Mouse (Mus musculus) layer of hippocampus, adult 9-10 months (tissue): Measurements from ENCODE around the gene Mien1.
A peak's percentile ranks its signal among the peaks of the same experiment; 100 is the strongest.

Experiments used
- DNase-seq: peaks from one replicate; pipeline ENCODE4 v3.0.0; 2022; ENCODE audit warnings: low spot score

Gene Mien1

GRCm38 (mm10) chr11:98426592-98426991 lies 12.2 kb downstream of the Mien1 start:
- no peak for DNase-seq

- DNase-seq, result no peak
Observed at GRCm38 (mm10) chr11:98418939-98419547, 19.7 kb downstream of the Mien1 start.

GRCm38 (mm10) chr11:98418273-98418672 lies 20.5 kb downstream of the Mien1 start:
- no peak for DNase-seq

GRCm38 (mm10) chr11:98417074-98417473 lies 21.7 kb downstream of the Mien1 start:
- no peak for DNase-seq

- no peak for DNase-seq
Observed at GRCm38 (mm10) chr11:98414162-98414561, 24.6 kb downstream of the Mien1 start.

GRCm38 (mm10) chr11:98413731-98414130 lies 25.1 kb downstream of the Mien1 start:
- DNase-seq, result no peak

- DNase-seq, result no peak
Observed at GRCm38 (mm10) chr11:98412797-98413301, 25.9 kb downstream of the Mien1 start.

- DNase-seq, result no peak
Observed at GRCm38 (mm10) chr11:98412273-98412796, 26.5 kb downstream of the Mien1 start, which contains the start of gene Erbb2. TSS of gene Erbb2 (plus strand) at chr11:98412470.

- DNase-seq, result no peak
Observed at GRCm38 (mm10) chr11:98409341-98409822, 29.4 kb downstream of the Mien1 start.

- DNase-seq, result no peak
Observed at GRCm38 (mm10) chr11:98408872-98409271, 29.9 kb downstream of the Mien1 start.

- no peak for DNase-seq
Observed at GRCm38 (mm10) chr11:98406621-98407020, 32.2 kb downstream of the Mien1 start.

GRCm38 (mm10) chr11:98400816-98401215 lies 38.0 kb downstream of the Mien1 start:
- DNase-seq, result no peak

- DNase-seq, result peak; percentile 82
Observed at GRCm38 (mm10) chr11:98400161-98400726, 38.5 kb downstream of the Mien1 start, which contains the start of gene Pgap3. TSS of gene Pgap3 (minus strand) at chr11:98400490.

- DNase-seq, result no peak
Observed at GRCm38 (mm10) chr11:98397946-98398345, 40.8 kb downstream of the Mien1 start.

- no peak for DNase-seq
Observed at GRCm38 (mm10) chr11:98395041-98395440, 43.8 kb downstream of the Mien1 start.

- no peak for DNase-seq
Observed at GRCm38 (mm10) chr11:98394301-98394700, 44.5 kb downstream of the Mien1 start.

- no peak for DNase-seq
Observed at GRCm38 (mm10) chr11:98393317-98393716, 45.5 kb downstream of the Mien1 start.

- DNase-seq, result no peak
Observed at GRCm38 (mm10) chr11:98392645-98393044, 46.1 kb downstream of the Mien1 start.

- no peak for DNase-seq
Observed at GRCm38 (mm10) chr11:98392034-98392433, 46.8 kb downstream of the Mien1 start.

GRCm38 (mm10) chr11:98390141-98390540 lies 48.6 kb downstream of the Mien1 start:
- no peak for DNase-seq

GRCm38 (mm10) chr11:98389221-98389780 lies 49.5 kb downstream of the Mien1 start:
- no peak for DNase-seq

- DNase-seq, result no peak
Observed at GRCm38 (mm10) chr11:98388282-98388681, 50.5 kb downstream of the Mien1 start.
